Mouse (Mus musculus): ENCODE data around the gene P2ry2. TPM values are rescaled to one million over a fixed set of nuclear protein-coding genes. Genes with fewer than 3 reads are reported as not detected.

The P2ry2 gene
- polyA plus RNA-seq, 1 experiment from 2014 or later: 2.2 TPM

GRCm38 (mm10) chr7:101050724-101051550 lies 38.3 kb upstream of the P2ry2 start:
- DNase-seq (ENCODE audit: low spot score): no peak
- no peak for ATAC-seq (replicated peaks; ENCODE audit: low FRiP score)
- WGBS: 48% methylated on average over 13 of the region's 13 CpGs
- H3K4me2 ChIP-seq: no peak overlapping the region
- H3K27me3 ChIP-seq (replicated peaks; ENCODE audit: control insufficient read depth, insufficient read depth, low read length): no peaks in the 10 kb centered on the region
- H3K4me1 ChIP-seq (replicated peaks; ENCODE audit: control insufficient read depth, insufficient read depth, low read length): no peaks in the 10 kb centered on the region; the same call in 1 of the 2 replicates
- H3K36me3 ChIP-seq (ENCODE audit: control insufficient read depth, insufficient read depth, low read length): no peaks in the 10 kb centered on the region
- no peak overlapping the region for H3K27ac ChIP-seq (ENCODE audit: low read depth, low read length)
- no peak overlapping the region for H3K9ac ChIP-seq (ENCODE audit: low read depth, low read length)
- H3K9me3 ChIP-seq (ENCODE audit: control insufficient read depth, low read length): no peaks in the 10 kb centered on the region
- no peak overlapping the region for H3K4me3 ChIP-seq (ENCODE audit: low read depth, low read length)

GRCm38 (mm10) chr7:101049326-101050087 lies 36.8 kb upstream of the P2ry2 start:
- no peak overlapping the region for H3K27ac ChIP-seq (ENCODE audit: low read depth, low read length)

GRCm38 (mm10) chr7:101048247-101048646 lies 35.6 kb upstream of the P2ry2 start:
- no peak overlapping the region for H3K27ac ChIP-seq (ENCODE audit: low read depth, low read length)
- H3K4me3 ChIP-seq (ENCODE audit: low read depth, low read length): no peak overlapping the region
- 70% methylated on average over 5 of the region's 5 CpGs for WGBS
- H3K4me2 ChIP-seq: no peak overlapping the region
- ATAC-seq (replicated peaks; ENCODE audit: low FRiP score): no peak; the same call in 1 of the 2 replicates
- no peak overlapping the region for H3K9ac ChIP-seq (ENCODE audit: low read depth, low read length)
- DNase-seq (ENCODE audit: low spot score): no peak
- H3K36me3 ChIP-seq (ENCODE audit: control insufficient read depth, insufficient read depth, low read length): no peaks in the 10 kb centered on the region
- no peaks in the 10 kb centered on the region; the same call in 1 of the 2 replicates for H3K4me1 ChIP-seq (replicated peaks; ENCODE audit: control insufficient read depth, insufficient read depth, low read length)
- H3K9me3 ChIP-seq (ENCODE audit: control insufficient read depth, low read length): no peaks in the 10 kb centered on the region
- H3K27me3 ChIP-seq (replicated peaks; ENCODE audit: control insufficient read depth, insufficient read depth, low read length): no peaks in the 10 kb centered on the region

More at GRCm38 (mm10) chr7:101049326-101050087, 36.8 kb upstream of the P2ry2 start:
- no peak overlapping the region for H3K9ac ChIP-seq (ENCODE audit: low read depth, low read length)
- no peaks in the 10 kb centered on the region for H3K9me3 ChIP-seq (ENCODE audit: control insufficient read depth, low read length)
- no peak overlapping the region for H3K4me2 ChIP-seq
- DNase-seq (ENCODE audit: low spot score): no peak
- no peak for ATAC-seq (replicated peaks; ENCODE audit: low FRiP score)
- H3K4me3 ChIP-seq (ENCODE audit: low read depth, low read length): no peak overlapping the region
- 71% methylated on average over 7 of the region's 7 CpGs for WGBS
- no peaks in the 10 kb centered on the region for H3K27me3 ChIP-seq (replicated peaks; ENCODE audit: control insufficient read depth, insufficient read depth, low read length)
- H3K36me3 ChIP-seq (ENCODE audit: control insufficient read depth, insufficient read depth, low read length): no peaks in the 10 kb centered on the region
- no peaks in the 10 kb centered on the region; the same call in 1 of the 2 replicates for H3K4me1 ChIP-seq (replicated peaks; ENCODE audit: control insufficient read depth, insufficient read depth, low read length)

GRCm38 (mm10) chr7:101043846-101044541 lies 31.3 kb upstream of the P2ry2 start:
- ATAC-seq (replicated peaks; ENCODE audit: low FRiP score) (no peak), DNase-seq (ENCODE audit: low spot score) (no peak)
- no peak overlapping the region for H3K27ac ChIP-seq (ENCODE audit: low read depth, low read length)
- no peaks in the 10 kb centered on the region for H3K36me3 ChIP-seq (ENCODE audit: control insufficient read depth, insufficient read depth, low read length)
- H3K27me3 ChIP-seq (replicated peaks; ENCODE audit: control insufficient read depth, insufficient read depth, low read length): no peaks in the 10 kb centered on the region
- H3K4me1 ChIP-seq (replicated peaks; ENCODE audit: control insufficient read depth, insufficient read depth, low read length): peaks cover 11% of the 10 kb centered on the region
- H3K9me3 ChIP-seq (ENCODE audit: control insufficient read depth, low read length): no peaks in the 10 kb centered on the region
- no peak overlapping the region for H3K4me3 ChIP-seq (ENCODE audit: low read depth, low read length)
- WGBS: 62% methylated on average over 8 of the region's 8 CpGs
- H3K9ac ChIP-seq (ENCODE audit: low read depth, low read length): no peak overlapping the region
- no peak overlapping the region for H3K4me2 ChIP-seq

- peak; percentile 73 for ATAC-seq (replicated peaks; ENCODE audit: low FRiP score)
- no peak for DNase-seq (ENCODE audit: low spot score)
Measured at GRCm38 (mm10) chr7:101041977-101042749, 29.5 kb upstream of the P2ry2 start.

GRCm38 (mm10) chr7:101041544-101041943 lies 28.9 kb upstream of the P2ry2 start:
- Histone ChIP-seq H3K27ac (ENCODE audit: low read depth, low read length) (no peak overlapping the region; the same call in 1 of the 2 replicates), H3K4me3 (ENCODE audit: low read depth, low read length) (no peak overlapping the region), H3K36me3 (ENCODE audit: control insufficient read depth, insufficient read depth, low read length) (no peaks in the 10 kb centered on the region), H3K9ac (ENCODE audit: low read depth, low read length) (no peak overlapping the region), H3K9me3 (ENCODE audit: control insufficient read depth, low read length) (no peaks in the 10 kb centered on the region), H3K4me1 (replicated peaks; ENCODE audit: control insufficient read depth, insufficient read depth, low read length) (peaks cover 11% of the 10 kb centered on the region), H3K4me2 (no peak overlapping the region), H3K27me3 (replicated peaks; ENCODE audit: control insufficient read depth, insufficient read depth, low read length) (no peaks in the 10 kb centered on the region)
- DNase-seq (ENCODE audit: low spot score) (no peak), ATAC-seq (replicated peaks; ENCODE audit: low FRiP score) (no peak)
- 45% methylated on average over 2 of the region's 2 CpGs for WGBS

More at GRCm38 (mm10) chr7:101041977-101042749, 29.5 kb upstream of the P2ry2 start:
- 20% methylated on average over 5 of the region's 5 CpGs for WGBS
- Histone ChIP-seq H3K4me1 (replicated peaks; ENCODE audit: control insufficient read depth, insufficient read depth, low read length) (peaks cover 11% of the 10 kb centered on the region), H3K4me2 (no peak overlapping the region), H3K4me3 (ENCODE audit: low read depth, low read length) (no peak overlapping the region), H3K36me3 (ENCODE audit: control insufficient read depth, insufficient read depth, low read length) (no peaks in the 10 kb centered on the region), H3K27me3 (replicated peaks; ENCODE audit: control insufficient read depth, insufficient read depth, low read length) (no peaks in the 10 kb centered on the region), H3K27ac (ENCODE audit: low read depth, low read length) (no peak overlapping the region; the same call in 1 of the 2 replicates), H3K9ac (ENCODE audit: low read depth, low read length) (no peak overlapping the region), H3K9me3 (ENCODE audit: control insufficient read depth, low read length) (no peaks in the 10 kb centered on the region)

GRCm38 (mm10) chr7:101033371-101033770 lies 20.7 kb upstream of the P2ry2 start:
- Histone ChIP-seq H3K9ac (ENCODE audit: low read depth, low read length) (no peak overlapping the region), H3K27ac (ENCODE audit: low read depth, low read length) (no peak overlapping the region), H3K27me3 (replicated peaks; ENCODE audit: control insufficient read depth, insufficient read depth, low read length) (no peaks in the 10 kb centered on the region), H3K36me3 (ENCODE audit: control insufficient read depth, insufficient read depth, low read length) (no peaks in the 10 kb centered on the region), H3K9me3 (ENCODE audit: control insufficient read depth, low read length) (no peaks in the 10 kb centered on the region), H3K4me3 (ENCODE audit: low read depth, low read length) (no peak overlapping the region), H3K4me2 (no peak overlapping the region), H3K4me1 (replicated peaks; ENCODE audit: control insufficient read depth, insufficient read depth, low read length) (peaks cover 9% of the 10 kb centered on the region; the same call in 1 of the 2 replicates)
- DNase-seq (ENCODE audit: low spot score) (no peak), ATAC-seq (replicated peaks; ENCODE audit: low FRiP score) (no peak)
- 39% methylated on average over 2 of the region's 2 CpGs for WGBS

GRCm38 (mm10) chr7:101031234-101031633 lies 18.6 kb upstream of the P2ry2 start:
- DNase-seq (ENCODE audit: low spot score): no peak
- 64% methylated on average over 8 of the region's 8 CpGs for WGBS
- H3K36me3 ChIP-seq (ENCODE audit: control insufficient read depth, insufficient read depth, low read length): no peaks in the 10 kb centered on the region
- no peak overlapping the region for H3K27ac ChIP-seq (ENCODE audit: low read depth, low read length)
- ATAC-seq (replicated peaks; ENCODE audit: low FRiP score): no peak
- no peak overlapping the region for H3K9ac ChIP-seq (ENCODE audit: low read depth, low read length)
- H3K27me3 ChIP-seq (replicated peaks; ENCODE audit: control insufficient read depth, insufficient read depth, low read length): no peaks in the 10 kb centered on the region
- no peaks in the 10 kb centered on the region for H3K9me3 ChIP-seq (ENCODE audit: control insufficient read depth, low read length)
- no peak overlapping the region for H3K4me2 ChIP-seq
- H3K4me3 ChIP-seq (ENCODE audit: low read depth, low read length): no peak overlapping the region
- H3K4me1 ChIP-seq (replicated peaks; ENCODE audit: control insufficient read depth, insufficient read depth, low read length): peaks cover 18% of the 10 kb centered on the region
